Mouse (Mus musculus) intestine, embryonic 14.5 days (tissue): Measurements from ENCODE around the gene Dok3. TPM values are rescaled to one million over a fixed set of nuclear protein-coding genes. Genes with fewer than 3 reads are reported as not detected.

Experiments used
- ATAC-seq: fragments of 200-750 bp; cut with Nextera tagmentation; replicated peaks from 2 replicates; pipeline ENCODE4 v1.8.0; 2017; ENCODE audit warnings: low read depth, moderate number of reproducible peaks, moderate TSS enrichment, moderate library complexity; ENCODE audit not compliant: low FRiP score, low TSS enrichment
- DNase-seq: peaks from one replicate; pipeline ENCODE4 v3.0.0-alpha.2; 2018; ENCODE audit warnings: low spot score
- H3K27ac ChIP-seq: fragments of 300-500 bp; sonication (generic); 2 replicates; pipeline ENCODE4 v1.5.1; 2014; ENCODE audit warnings: low read depth, mild to moderate bottlenecking, control low read depth
- H3K27me3 ChIP-seq: fragments of 300-500 bp; sonication (generic); replicated peaks from 2 replicates; pipeline ENCODE4 v1.6.1; 2014; ENCODE audit warnings: low read length, control low read depth; ENCODE audit not compliant: control insufficient read depth, insufficient read depth
- H3K36me3 ChIP-seq: fragments of 300-500 bp; sonication (generic); 2 replicates; pipeline ENCODE4 v1.6.1; 2014; ENCODE audit warnings: low read length, control low read depth; ENCODE audit not compliant: control insufficient read depth, insufficient read depth
- H3K4me1 ChIP-seq: fragments of 300-500 bp; sonication (generic); replicated peaks from 2 replicates; pipeline ENCODE4 v1.6.1; 2014; ENCODE audit warnings: low read length, control low read depth, mixed read lengths; ENCODE audit not compliant: control insufficient read depth, insufficient read depth
- H3K4me2 ChIP-seq: fragments of 300-500 bp; sonication (generic); 2 replicates; pipeline ENCODE4 v1.6.1; 2014; ENCODE audit warnings: low read length
- H3K4me3 ChIP-seq: fragments of 300-500 bp; sonication (generic); 2 replicates; pipeline ENCODE4 v1.5.1; 2014; ENCODE audit warnings: low read depth, low read length, control low read depth, mixed read lengths
- H3K9ac ChIP-seq: fragments of 300-500 bp; sonication (generic); 2 replicates; pipeline ENCODE4 v1.6.1; 2014; ENCODE audit warnings: mild to moderate bottlenecking, low read length
- H3K9me3 ChIP-seq: fragments of 300-500 bp; sonication (generic); 2 replicates; pipeline ENCODE4 v1.6.1; 2016; ENCODE audit warnings: low read length, control low read depth; ENCODE audit not compliant: control insufficient read depth
- WGBS: fragments of 180-500 bp; shearing (Covaris S2); extraction: QIAGEN DNeasy Blood & Tissue Kit; methylation state at CpG from one replicate; pipeline ENCODE4 v1.1.7; 2014; 5-methylcytosine and 5-hydroxymethylcytosine counted together
- polyA plus RNA-seq: library from polyadenylated mRNA; unstranded; fragments of >200 nt; fragmentation: Nextera tagmentation; extraction: Ambion mirVana; gene quantifications from 2 replicates; pipeline ENCODE4 v1.2.1, GENCODE M21; 2014

The Dok3 gene
- polyA plus RNA-seq, 1 experiment from 2014 or later: 1.9 TPM

GRCm38 (mm10) chr13:55516955-55517354 is 12.1 kb downstream of the Dok3 start:
- H3K36me3 ChIP-seq: no peaks in the 10 kb centered on the region
- whole genome bisulfite sequencing: 8% methylated on average over 5 of the region's 5 CpGs
- peak; percentile 97 for DNase-seq
- no peak overlapping the region for H3K4me2 ChIP-seq
- no peaks in the 10 kb centered on the region for H3K27me3 ChIP-seq
- no peak overlapping the region for H3K9ac ChIP-seq
- H3K27ac ChIP-seq: no peak overlapping the region
- no peak for ATAC-seq
- no peak overlapping the region for H3K4me3 ChIP-seq
- H3K9me3 ChIP-seq: no peaks in the 10 kb centered on the region
- H3K4me1 ChIP-seq: peaks cover 6% of the 10 kb centered on the region

- Histone ChIP-seq H3K9me3 (no peaks in the 10 kb centered on the region), H3K4me2 (peak overlapping the region; percentile 83), H3K27ac (no peak overlapping the region), H3K27me3 (no peaks in the 10 kb centered on the region), H3K36me3 (peaks cover 16% of the 10 kb centered on the region), H3K4me3 (peak overlapping the region; percentile 77), H3K4me1 (peaks cover 26% of the 10 kb centered on the region), H3K9ac (no peak overlapping the region)
- DNase-seq (no peak), ATAC-seq (no peak)
- 35% methylated on average over 9 of the region's 9 CpGs for WGBS
These were observed 15.3 kb downstream of the Dok3 start for GRCm38 (mm10) chr13:55513828-55514227.

GRCm38 (mm10) chr13:55513111-55513748 is 15.9 kb downstream of the Dok3 start, which contains the start of gene Pdlim7:
Gene Pdlim7 (minus strand): TSS chr13:55513676.
- Histone ChIP-seq H3K36me3 (peaks cover 21% of the 10 kb centered on the region), H3K4me3 (peak within 1 kb of the TSS; percentile 77), H3K9ac (peak within 1 kb of the TSS; percentile 86), H3K4me1 (peaks cover 26% of the 10 kb centered on the region), H3K4me2 (peak within 1 kb of the TSS; percentile 83), H3K27ac (peak within 1 kb of the TSS; percentile 85), H3K9me3 (no peaks in the 10 kb centered on the region), H3K27me3 (no peaks in the 10 kb centered on the region)
- under 1% methylated on average over 53 of the region's 55 CpGs for WGBS
- peak; percentile 95 for DNase-seq
- peak; percentile 71 for ATAC-seq

GRCm38 (mm10) chr13:55512379-55513031 is 16.6 kb downstream of the Dok3 start:
- 2% methylated on average over 25 of the region's 25 CpGs for WGBS
- H3K9me3 ChIP-seq: no peaks in the 10 kb centered on the region
- no peaks in the 10 kb centered on the region for H3K27me3 ChIP-seq
- ATAC-seq (peak; percentile 59), DNase-seq (peak; percentile 83)
- peak overlapping the region; percentile 83 for H3K4me2 ChIP-seq
- H3K4me1 ChIP-seq: peaks cover 26% of the 10 kb centered on the region
- H3K36me3 ChIP-seq: peaks cover 29% of the 10 kb centered on the region
- peak overlapping the region; percentile 77 for H3K4me3 ChIP-seq
- peak overlapping the region; percentile 86 for H3K9ac ChIP-seq
- peak overlapping the region; percentile 85 for H3K27ac ChIP-seq

- no peaks in the 10 kb centered on the region for H3K27me3 ChIP-seq
- H3K9me3 ChIP-seq: no peaks in the 10 kb centered on the region
- ATAC-seq: peak; percentile 12; the same call in 1 of the 2 replicates
- peak overlapping the region; percentile 85 for H3K27ac ChIP-seq
- peaks cover 39% of the 10 kb centered on the region for H3K36me3 ChIP-seq
- H3K4me2 ChIP-seq: peak overlapping the region; percentile 83
- peak overlapping the region; percentile 86; the same call in 1 of the 2 replicates for H3K9ac ChIP-seq
- H3K4me3 ChIP-seq: peak overlapping the region; percentile 77
- H3K4me1 ChIP-seq: peaks cover 26% of the 10 kb centered on the region
- WGBS: 19% methylated on average over 5 of the region's 5 CpGs
- no peak for DNase-seq
These were observed 17.6 kb downstream of the Dok3 start for GRCm38 (mm10) chr13:55511492-55511861.

GRCm38 (mm10) chr13:55510668-55511491 is 18.2 kb downstream of the Dok3 start:
- DNase-seq: peak; percentile 88
- peak overlapping the region; percentile 23 for H3K9ac ChIP-seq

GRCm38 (mm10) chr13:55510332-55510667 is 18.8 kb downstream of the Dok3 start:
- Histone ChIP-seq H3K9ac (peak overlapping the region; percentile 23; the same call in 1 of the 2 replicates), H3K9me3 (no peaks in the 10 kb centered on the region), H3K36me3 (peaks cover 51% of the 10 kb centered on the region), H3K4me1 (peaks cover 26% of the 10 kb centered on the region), H3K27me3 (no peaks in the 10 kb centered on the region), H3K4me3 (peak overlapping the region; percentile 8; the same call in 1 of the 2 replicates), H3K4me2 (peak overlapping the region; percentile 83), H3K27ac (peak overlapping the region; percentile 85; the same call in 1 of the 2 replicates)
- DNase-seq: no peak
- peak; percentile 15 for ATAC-seq
- 30% methylated on average over 3 of the region's 3 CpGs for WGBS

More at GRCm38 (mm10) chr13:55510668-55511491, 18.2 kb downstream of the Dok3 start:
- WGBS: 5% methylated on average over 6 of the region's 6 CpGs
- peak; percentile 78 for ATAC-seq
- Histone ChIP-seq H3K4me3 (peak overlapping the region; percentile 77), H3K27ac (peak overlapping the region; percentile 85), H3K9me3 (no peaks in the 10 kb centered on the region), H3K4me1 (peaks cover 26% of the 10 kb centered on the region), H3K36me3 (peaks cover 45% of the 10 kb centered on the region), H3K4me2 (peak overlapping the region; percentile 83), H3K27me3 (no peaks in the 10 kb centered on the region)

- no peak overlapping the region for H3K4me2 ChIP-seq
- WGBS: 88% methylated on average over 10 of the region's 10 CpGs
- no peak for DNase-seq
- H3K9ac ChIP-seq: no peak overlapping the region
- no peaks in the 10 kb centered on the region for H3K9me3 ChIP-seq
- no peak overlapping the region for H3K27ac ChIP-seq
- ATAC-seq: no peak
- H3K4me1 ChIP-seq: peaks cover 26% of the 10 kb centered on the region
- no peaks in the 10 kb centered on the region for H3K27me3 ChIP-seq
- no peak overlapping the region for H3K4me3 ChIP-seq
- H3K36me3 ChIP-seq: peaks cover 68% of the 10 kb centered on the region
These were observed 20.6 kb downstream of the Dok3 start for GRCm38 (mm10) chr13:55508531-55508930.
